Mouse (Mus musculus) midbrain, postnatal 0 days (tissue): ENCODE measurements around the gene Gja5. TPM values are rescaled to one million over a fixed set of nuclear protein-coding genes. Genes with fewer than 3 reads are reported as not detected.
"Not testable (repeated sequence)": the region's sequence is repeated elsewhere in the genome, so short reads cannot be mapped to it uniquely, and the experiment has no call there.

ENCODE experiments used
- ATAC-seq: fragments of 200-750 bp; cut with Nextera tagmentation; 2 replicates; pipeline ENCODE4 v1.8.0; 2017; ENCODE audit warnings: moderate number of reproducible peaks, mild to moderate bottlenecking, moderate TSS enrichment, moderate library complexity; ENCODE audit not compliant: low FRiP score
- DNase-seq: peaks from one replicate; pipeline ENCODE4 v3.0.0-alpha.2; 2015; ENCODE audit warnings: low spot score
- H3K27ac ChIP-seq: fragments of 300-500 bp; sonication (generic); 2 replicates; pipeline ENCODE4 v1.5.1; 2014; ENCODE audit warnings: low read depth, mild to moderate bottlenecking, low read length, mixed read lengths
- H3K27me3 ChIP-seq: fragments of 300-500 bp; sonication (generic); 2 replicates; pipeline ENCODE4 v1.6.1; 2014; ENCODE audit warnings: low read length, control low read depth, mixed read lengths; ENCODE audit not compliant: insufficient read depth
- H3K36me3 ChIP-seq: fragments of 300-500 bp; sonication (generic); 2 replicates; pipeline ENCODE4 v1.6.1; 2014; ENCODE audit warnings: low read length, control low read depth, mixed read lengths; ENCODE audit not compliant: insufficient read depth
- H3K4me1 ChIP-seq: fragments of 300-500 bp; sonication (generic); 2 replicates; pipeline ENCODE4 v1.6.1; 2014; ENCODE audit warnings: mild to moderate bottlenecking, control low read depth, antibody characterized with exemption, low read length, mixed read lengths; ENCODE audit not compliant: insufficient read depth
- H3K4me2 ChIP-seq: fragments of 300-500 bp; sonication (generic); 2 replicates; pipeline ENCODE4 v1.6.1; 2014; ENCODE audit warnings: low read depth, mild to moderate bottlenecking, low read length, mixed read lengths; ENCODE audit not compliant: poor library complexity, severe bottlenecking
- H3K4me3 ChIP-seq: fragments of 300-500 bp; sonication (generic); 2 replicates; pipeline ENCODE4 v1.5.1; 2014; ENCODE audit warnings: low read depth, mild to moderate bottlenecking, low read length, moderate library complexity
- H3K9ac ChIP-seq: fragments of 300-500 bp; sonication (generic); replicated peaks from 2 replicates; pipeline ENCODE4 v1.6.1; 2014; ENCODE audit warnings: mild to moderate bottlenecking, low read length, moderate library complexity, mixed read lengths; ENCODE audit not compliant: poor library complexity, severe bottlenecking
- H3K9me3 ChIP-seq: fragments of 300-500 bp; sonication (generic); 2 replicates; pipeline ENCODE4 v1.6.1; 2016; ENCODE audit warnings: low read length, control low read depth
- CTCF ChIP-seq: IDR thresholded peaks from 2 replicates; pipeline ENCODE4 v1.5.1; 2016; ENCODE audit warnings: antibody characterized with exemption, mild to moderate bottlenecking
- WGBS: fragments of 180-500 bp; shearing (Covaris S2); extraction: QIAGEN DNeasy Blood & Tissue Kit; methylation state at CpG from one replicate; pipeline ENCODE4 v1.1.7; 2014; 5-methylcytosine and 5-hydroxymethylcytosine counted together
- polyA plus RNA-seq: library from polyadenylated mRNA; unstranded; fragments of >200 nt; fragmentation: Nextera tagmentation; extraction: Ambion mirVana; gene quantifications from 2 replicates; pipeline ENCODE4 v1.2.1, GENCODE M21; 2015
- total RNA-seq: library from RNA; depleted of rRNA; stranded (reverse); fragments of >200 nt; gene quantifications from 2 replicates; pipeline ENCODE4 v1.2.3, GENCODE M21; 2014

The Gja5 gene
- total and polyA plus RNA-seq, 2 experiments from 2014 or later = 0.88 to 0.93 TPM

- no peak overlapping the region for H3K27ac ChIP-seq
- peak; percentile 52 for TF ChIP-seq CTCF
- H3K9ac ChIP-seq = no peak overlapping the region
- no peak overlapping the region for H3K4me3 ChIP-seq
- H3K27me3 ChIP-seq = no peaks in the 10 kb centered on the region
- H3K4me2 ChIP-seq = no peak overlapping the region
- no peaks in the 10 kb centered on the region; the same call in 1 of the 2 replicates for H3K4me1 ChIP-seq
- H3K36me3 ChIP-seq = no peaks in the 10 kb centered on the region
- 34% methylated on average over 6 of the region's 6 CpGs for WGBS
- no peak for DNase-seq
- ATAC-seq = no peak
- no peaks in the 10 kb centered on the region for H3K9me3 ChIP-seq
These were observed 171.9 kb downstream of the Gja5 start for GRCm38 (mm10) chr3:97076412-97076811.

- Histone ChIP-seq H3K9me3 (no peaks in the 10 kb centered on the region), H3K4me2 (no peak overlapping the region), H3K27me3 (no peaks in the 10 kb centered on the region), H3K4me3 (no peak overlapping the region), H3K27ac (no peak overlapping the region), H3K9ac (no peak overlapping the region), H3K4me1 (no peaks in the 10 kb centered on the region; the same call in 1 of the 2 replicates), H3K36me3 (no peaks in the 10 kb centered on the region)
- TF ChIP-seq CTCF = peak; percentile 49
- 0 out of 2 replicates have a peak, but pooled peaks have one; percentile 27 for ATAC-seq
- WGBS = 56% methylated on average over 4 of the region's 4 CpGs
- no peak for DNase-seq
These were observed 173.9 kb downstream of the Gja5 start for GRCm38 (mm10) chr3:97078436-97078835.

GRCm38 (mm10) chr3:97082156-97082555 is 177.7 kb downstream of the Gja5 start:
- Histone ChIP-seq H3K27ac (no peak overlapping the region), H3K36me3 (no peaks in the 10 kb centered on the region), H3K4me3 (no peak overlapping the region), H3K9ac (no peak overlapping the region), H3K4me1 (no peaks in the 10 kb centered on the region), H3K9me3 (no peaks in the 10 kb centered on the region), H3K27me3 (no peaks in the 10 kb centered on the region), H3K4me2 (no peak overlapping the region)
- no peak for DNase-seq
- 87% methylated on average over 5 of the region's 5 CpGs for WGBS
- ATAC-seq = no peak
- TF ChIP-seq CTCF = no peak

GRCm38 (mm10) chr3:97087326-97087725 is 182.8 kb downstream of the Gja5 start:
- ATAC-seq = no peak

GRCm38 (mm10) chr3:97088291-97088690 is 183.8 kb downstream of the Gja5 start:
- not testable (repeated sequence) for H3K36me3 ChIP-seq, H3K9ac ChIP-seq, H3K27me3 ChIP-seq, DNase-seq, H3K4me2 ChIP-seq, H3K27ac ChIP-seq, H3K4me3 ChIP-seq, H3K4me1 ChIP-seq, H3K9me3 ChIP-seq, ATAC-seq
- 79% methylated on average over 4 of the region's 4 CpGs for WGBS

More at GRCm38 (mm10) chr3:97087326-97087725, 182.8 kb downstream of the Gja5 start:
- no peak overlapping the region for H3K4me3 ChIP-seq
- no peaks in the 10 kb centered on the region for H3K36me3 ChIP-seq
- no peaks in the 10 kb centered on the region for H3K9me3 ChIP-seq
- TF ChIP-seq CTCF = peak; percentile 47
- H3K9ac ChIP-seq = no peak overlapping the region
- H3K27ac ChIP-seq = no peak overlapping the region
- 79% methylated on average over 4 of the region's 4 CpGs for WGBS
- H3K4me1 ChIP-seq = no peaks in the 10 kb centered on the region
- no peaks in the 10 kb centered on the region for H3K27me3 ChIP-seq
- peak; percentile 15 for DNase-seq
- H3K4me2 ChIP-seq = no peak overlapping the region

- not testable (repeated sequence) for DNase-seq, H3K9ac ChIP-seq, H3K36me3 ChIP-seq, H3K4me1 ChIP-seq, H3K27ac ChIP-seq, H3K27me3 ChIP-seq, ATAC-seq, H3K4me3 ChIP-seq, H3K4me2 ChIP-seq, H3K9me3 ChIP-seq
- 89% methylated on average over 7 of the region's 7 CpGs for WGBS
These were observed 187.5 kb downstream of the Gja5 start for GRCm38 (mm10) chr3:97091971-97092370.

GRCm38 (mm10) chr3:97096664-97097063 is 192.2 kb downstream of the Gja5 start:
- H3K9ac ChIP-seq, H3K4me3 ChIP-seq, H3K4me2 ChIP-seq, DNase-seq, H3K27ac ChIP-seq, H3K36me3 ChIP-seq, H3K4me1 ChIP-seq, H3K9me3 ChIP-seq, H3K27me3 ChIP-seq, ATAC-seq: not testable (repeated sequence)
- WGBS = 78% methylated on average over 4 of the region's 4 CpGs
